Mouse (Mus musculus) CD4-positive naive resting alpha-beta T cell, adult 57 days (primary cell): ENCODE measurements around the gene Trak2. TPM values are rescaled to one million over a fixed set of nuclear protein-coding genes. Genes with fewer than 3 reads are reported as not detected.

Source experiments
- total RNA-seq: library from RNA; stranded (reverse); gene quantifications from one replicate; pipeline ENCODE4 v1.2.4, GENCODE M21; 2023

The Trak2 gene
- 75.7 TPM for total RNA-seq

DNA sequence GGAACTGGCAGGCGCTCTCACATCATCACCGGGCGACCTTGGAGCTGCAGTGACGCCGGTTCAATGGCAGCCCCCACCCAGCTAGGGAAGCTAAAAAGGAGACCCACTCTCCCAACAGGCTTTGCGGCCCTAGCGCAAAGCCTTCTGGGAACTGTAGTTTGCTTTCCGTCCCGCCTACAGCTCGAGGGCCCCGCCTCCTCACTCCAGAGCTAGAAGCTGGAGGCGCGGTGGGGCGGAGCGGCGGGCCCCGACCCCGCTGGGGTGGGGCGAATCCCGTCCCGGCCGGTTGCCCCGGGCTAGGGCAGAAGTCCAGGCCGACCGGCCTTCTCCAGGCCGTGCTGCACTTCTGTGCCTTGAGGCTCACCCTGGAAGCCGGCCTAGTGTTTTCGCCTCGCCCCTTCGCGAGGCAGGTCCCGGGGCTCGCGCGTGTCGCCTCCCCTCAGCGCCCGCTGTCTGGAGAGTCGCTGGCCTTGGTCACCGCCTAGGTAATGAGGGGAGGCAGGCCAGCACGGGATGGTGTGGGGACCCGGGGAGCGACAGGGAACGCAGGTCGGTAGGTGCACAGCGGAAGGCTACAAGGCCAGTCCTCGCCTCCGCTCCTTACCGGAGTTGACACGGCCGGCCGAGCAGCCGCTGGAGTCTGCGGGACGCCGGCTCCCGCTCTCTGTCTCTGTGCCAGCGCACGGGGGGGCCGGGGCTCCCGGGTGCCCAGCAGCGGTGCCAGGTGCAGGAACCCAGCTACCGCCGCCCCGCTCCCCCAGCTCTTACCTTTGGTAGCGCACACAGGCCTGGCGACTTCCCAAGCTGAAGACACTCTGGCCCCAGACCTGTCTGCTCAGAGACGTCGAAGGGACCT, at the start of gene Trak2, which contains the start of gene Stradb:
TSS of gene Trak2 (minus strand) at position 65 of the 856 bp plus-strand sequence.
TSS of gene Stradb (plus strand) at position 157 of the 856 bp plus-strand sequence.

Other genes with a start within 250 kb of the Trak2 start
- 120 TPM for gene Casp8, start 178.1 kb downstream of the Trak2 start, total RNA-seq
- 10.9 TPM for gene Stradb, start 92 bp upstream of the Trak2 start, total RNA-seq
- gene C2cd6, start 121.5 kb upstream of the Trak2 start, total RNA-seq, result not detected
- gene Tmem237, start 147.0 kb upstream of the Trak2 start, total RNA-seq, result 4.3 TPM
- gene Mpp4, start 190.0 kb upstream of the Trak2 start, total RNA-seq, result 0.89 TPM